Mouse (Mus musculus) midbrain, embryonic 15.5 days (tissue): ENCODE measurements around the gene Dip2b. TPM values are rescaled to one million over a fixed set of nuclear protein-coding genes. Genes with fewer than 3 reads are reported as not detected.

Experiments
- ATAC-seq: fragments of 200-750 bp; cut with Nextera tagmentation; replicated peaks from 2 replicates; pipeline ENCODE4 v1.8.0; 2017; ENCODE audit warnings: moderate TSS enrichment
- H3K27ac ChIP-seq: fragments of 300-500 bp; sonication (generic); 2 replicates; pipeline ENCODE4 v1.5.1; 2015; ENCODE audit warnings: mild to moderate bottlenecking, inconsistent platforms
- H3K27me3 ChIP-seq: fragments of 300-500 bp; sonication (generic); replicated peaks from 2 replicates; pipeline ENCODE4 v1.6.1; 2015; ENCODE audit warnings: inconsistent platforms
- H3K36me3 ChIP-seq: fragments of 300-500 bp; sonication (generic); replicated peaks from 2 replicates; pipeline ENCODE4 v1.6.1; 2015; ENCODE audit warnings: inconsistent platforms
- H3K4me1 ChIP-seq: fragments of 300-500 bp; sonication (generic); 2 replicates; pipeline ENCODE4 v1.6.1; 2015; ENCODE audit warnings: inconsistent platforms
- H3K4me2 ChIP-seq: fragments of 300-500 bp; sonication (generic); 2 replicates; pipeline ENCODE4 v1.6.1; 2015; ENCODE audit warnings: inconsistent platforms, mild to moderate bottlenecking, moderate library complexity
- H3K4me3 ChIP-seq: fragments of 300-500 bp; sonication (generic); 2 replicates; pipeline ENCODE4 v1.5.1; 2015; ENCODE audit warnings: mild to moderate bottlenecking, inconsistent platforms
- H3K9ac ChIP-seq: fragments of 300-500 bp; sonication (generic); 2 replicates; pipeline ENCODE4 v1.6.1; 2015; ENCODE audit warnings: mild to moderate bottlenecking, inconsistent platforms
- H3K9me3 ChIP-seq: fragments of 300-500 bp; sonication (generic); 2 replicates; pipeline ENCODE4 v1.6.1; 2016; ENCODE audit warnings: inconsistent platforms
- WGBS: fragments of 180-500 bp; shearing (Covaris S2); methylation state at CpG from one replicate; pipeline ENCODE4 v1.1.7; 2015; ENCODE audit warnings: mixed read lengths; 5-methylcytosine and 5-hydroxymethylcytosine counted together
- polyA plus RNA-seq: library from polyadenylated mRNA; unstranded; fragments of >200 nt; fragmentation: Nextera tagmentation; extraction: Ambion mirVana; gene quantifications from 2 replicates; pipeline ENCODE4 v1.2.1, GENCODE M21; 2015

Gene Dip2b
- polyA plus RNA-seq, 1 experiment from 2014 or later = 20.2 TPM

DNA sequence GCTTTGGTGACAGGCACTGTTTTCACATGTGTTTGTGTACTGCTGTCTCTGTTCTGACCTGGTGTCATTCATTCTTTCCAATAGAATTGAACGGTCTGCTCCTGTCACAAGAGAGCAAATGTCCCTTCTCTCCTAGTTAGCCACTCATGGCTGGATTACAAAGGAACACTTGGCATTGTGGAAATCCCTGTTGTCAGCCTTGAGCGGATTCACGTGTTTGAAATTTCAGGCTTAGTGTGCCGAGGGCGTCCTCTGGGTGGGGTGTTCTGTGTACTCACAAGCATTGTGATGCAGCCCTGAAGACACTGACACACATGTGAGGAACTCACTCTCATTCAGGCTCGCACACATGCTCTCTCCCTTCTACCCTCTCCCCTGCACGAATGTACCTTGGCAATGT, 61.9 kb downstream of the Dip2b start:
- Histone ChIP-seq H3K4me3 (no peak overlapping the region), H3K9ac (no peak overlapping the region), H3K36me3 (no peaks in the 10 kb centered on the region), H3K4me2 (no peak overlapping the region), H3K4me1 (peaks cover 9% of the 10 kb centered on the region; the same call in 1 of the 2 replicates), H3K27ac (no peak overlapping the region), H3K27me3 (no peaks in the 10 kb centered on the region), H3K9me3 (no peaks in the 10 kb centered on the region)
- no peak for ATAC-seq
- 58% methylated on average over 7 of the region's 7 CpGs for WGBS

DNA sequence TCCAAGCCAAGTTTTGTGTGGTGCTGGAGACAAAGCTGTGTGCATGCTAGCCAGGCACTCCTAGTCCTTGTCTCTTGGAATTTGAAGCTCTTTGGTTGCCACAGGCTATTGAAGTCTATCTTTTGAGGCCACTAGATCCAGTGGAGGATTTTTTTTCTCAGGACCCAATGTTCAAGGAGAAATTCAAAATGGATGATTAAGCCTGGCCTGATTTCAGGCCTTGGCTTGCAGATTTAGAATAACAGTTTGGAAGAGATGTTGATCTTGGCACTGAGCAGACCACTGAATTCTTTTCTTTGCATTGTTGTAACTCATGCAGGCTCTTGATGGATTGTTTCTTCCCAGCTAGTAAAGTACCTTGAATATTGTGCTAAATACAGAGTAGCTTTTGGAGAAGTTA, 62.7 kb downstream of the Dip2b start:
- H3K4me1 ChIP-seq = peaks cover 9% of the 10 kb centered on the region; the same call in 1 of the 2 replicates
- H3K9ac ChIP-seq = no peak overlapping the region
- no peak for ATAC-seq
- no peaks in the 10 kb centered on the region for H3K36me3 ChIP-seq
- no peak overlapping the region for H3K4me2 ChIP-seq
- H3K9me3 ChIP-seq = no peaks in the 10 kb centered on the region
- H3K27ac ChIP-seq = no peak overlapping the region
- H3K27me3 ChIP-seq = no peaks in the 10 kb centered on the region
- no peak overlapping the region for H3K4me3 ChIP-seq

DNA sequence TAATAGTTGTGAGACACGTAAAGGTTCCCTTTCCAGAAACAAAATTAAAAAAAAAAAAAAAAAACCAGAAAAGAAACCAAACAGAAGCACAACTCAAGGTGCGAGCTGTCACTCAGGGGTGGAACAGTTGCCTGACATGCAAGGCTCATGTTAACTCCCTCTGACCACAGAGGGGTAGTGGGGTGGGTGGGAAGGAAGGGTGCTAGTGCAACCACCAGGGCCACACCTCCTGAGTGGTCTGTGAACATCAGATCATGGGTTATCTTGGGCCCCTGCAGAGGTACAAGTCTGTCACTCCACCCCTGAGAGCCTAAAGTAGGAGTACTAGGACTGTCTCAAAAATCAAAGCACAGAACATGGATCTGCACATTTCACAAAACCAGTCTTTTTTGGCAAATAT, 65.7 kb downstream of the Dip2b start:
- H3K36me3 ChIP-seq = no peaks in the 10 kb centered on the region
- H3K9ac ChIP-seq = no peak overlapping the region
- 95% methylated on average over 2 of the region's 2 CpGs for WGBS
- H3K4me2 ChIP-seq = no peak overlapping the region
- no peak overlapping the region for H3K4me3 ChIP-seq
- no peaks in the 10 kb centered on the region for H3K27me3 ChIP-seq
- H3K27ac ChIP-seq = no peak overlapping the region
- H3K9me3 ChIP-seq = no peaks in the 10 kb centered on the region
- no peak for ATAC-seq
- peaks cover 9% of the 10 kb centered on the region; the same call in 1 of the 2 replicates for H3K4me1 ChIP-seq

DNA sequence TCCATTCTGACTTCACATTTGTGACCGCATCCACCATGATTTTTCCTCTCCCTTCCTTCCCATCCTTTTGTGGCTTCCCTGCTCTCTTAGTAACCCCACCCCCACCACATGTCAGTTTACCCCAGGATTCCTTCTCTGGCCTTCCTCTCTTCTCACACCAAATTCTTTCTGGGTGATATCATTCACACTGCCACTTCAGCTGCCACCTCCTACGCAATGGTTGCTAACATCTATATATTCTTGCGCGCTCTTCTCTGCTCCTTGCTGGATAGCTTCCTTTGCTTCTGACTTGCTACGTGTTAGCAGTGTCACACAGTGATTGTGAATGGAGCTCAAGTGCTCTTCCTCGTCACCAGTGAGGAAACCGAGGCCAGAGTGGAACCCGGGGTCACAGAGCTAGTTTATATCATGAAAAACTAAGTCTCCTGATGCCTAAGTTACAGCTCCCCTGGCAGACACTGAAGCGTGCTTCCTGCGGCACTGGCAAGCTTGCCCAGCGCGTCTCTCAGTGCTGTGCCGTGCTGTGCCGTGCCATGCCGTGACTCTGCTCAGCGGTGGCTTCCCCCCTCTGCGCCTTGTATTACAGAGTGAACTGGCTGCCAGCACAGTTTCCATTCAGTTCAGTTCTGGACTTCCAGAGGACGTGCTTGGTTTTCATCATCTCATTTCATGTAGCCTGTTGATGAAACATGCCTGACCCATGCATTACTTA, 69.8 kb downstream of the Dip2b start:
- no peaks in the 10 kb centered on the region for H3K36me3 ChIP-seq
- peaks cover 11% of the 10 kb centered on the region; the same call in 1 of the 2 replicates for H3K4me1 ChIP-seq
- no peaks in the 10 kb centered on the region for H3K9me3 ChIP-seq
- H3K4me2 ChIP-seq = no peak overlapping the region
- no peak overlapping the region for H3K27ac ChIP-seq
- H3K4me3 ChIP-seq = no peak overlapping the region
- WGBS = 88% methylated on average over 18 of the region's 18 CpGs
- ATAC-seq = no peak
- H3K9ac ChIP-seq = no peak overlapping the region
- no peaks in the 10 kb centered on the region for H3K27me3 ChIP-seq

DNA sequence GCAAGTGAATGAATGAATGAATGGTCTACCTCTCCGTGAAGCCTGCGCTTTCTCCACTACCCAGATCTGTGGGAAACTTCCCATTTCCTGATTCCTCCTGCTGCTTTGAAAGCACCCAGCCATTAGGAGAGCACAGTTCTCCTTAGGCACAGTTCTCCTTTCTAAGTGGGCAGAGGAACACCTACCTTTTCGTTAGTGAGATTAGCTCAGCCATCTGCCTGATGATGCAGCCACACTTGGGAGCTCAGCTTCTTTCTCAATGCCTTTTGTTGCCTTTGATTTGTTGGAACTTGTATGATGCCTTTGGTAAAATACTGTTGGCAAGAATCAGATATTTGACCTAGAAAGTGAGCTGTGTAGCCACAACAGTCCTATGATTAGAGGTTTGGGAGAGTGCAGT, 71.5 kb downstream of the Dip2b start:
- H3K9me3 ChIP-seq = no peaks in the 10 kb centered on the region
- H3K4me1 ChIP-seq = peaks cover 11% of the 10 kb centered on the region; the same call in 1 of the 2 replicates
- H3K27ac ChIP-seq = no peak overlapping the region
- H3K4me2 ChIP-seq = no peak overlapping the region
- no peak for ATAC-seq
- WGBS = 70% methylated on average over 3 of the region's 3 CpGs
- no peaks in the 10 kb centered on the region for H3K27me3 ChIP-seq
- H3K36me3 ChIP-seq = no peaks in the 10 kb centered on the region
- no peak overlapping the region for H3K4me3 ChIP-seq
- no peak overlapping the region for H3K9ac ChIP-seq

DNA sequence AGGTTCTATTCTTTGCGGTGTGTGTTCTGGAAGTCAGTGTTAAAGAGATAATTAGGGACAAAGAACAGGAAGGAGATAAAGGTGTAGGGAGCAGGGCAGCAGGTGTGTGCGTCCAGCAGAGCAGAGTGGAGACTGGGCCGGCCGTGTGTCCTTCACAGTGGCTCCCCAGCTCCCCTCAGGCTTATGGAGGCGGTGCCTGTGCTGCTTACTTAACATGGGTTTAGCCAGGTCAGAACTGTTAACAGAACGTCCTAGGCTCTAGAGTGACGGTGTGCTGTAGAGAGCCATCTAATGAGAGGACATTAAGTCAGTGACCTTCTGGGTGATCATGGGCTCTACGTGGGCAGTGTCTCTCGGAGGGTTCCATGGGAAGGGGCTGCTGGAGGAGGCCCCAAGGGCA, 73.4 kb downstream of the Dip2b start:
- Histone ChIP-seq H3K9ac (no peak overlapping the region), H3K4me2 (no peak overlapping the region), H3K36me3 (no peaks in the 10 kb centered on the region), H3K4me3 (no peak overlapping the region), H3K4me1 (peaks cover 11% of the 10 kb centered on the region; the same call in 1 of the 2 replicates), H3K9me3 (no peaks in the 10 kb centered on the region), H3K27me3 (no peaks in the 10 kb centered on the region), H3K27ac (no peak overlapping the region)
- ATAC-seq = no peak
- 71% methylated on average over 9 of the region's 9 CpGs for WGBS

DNA sequence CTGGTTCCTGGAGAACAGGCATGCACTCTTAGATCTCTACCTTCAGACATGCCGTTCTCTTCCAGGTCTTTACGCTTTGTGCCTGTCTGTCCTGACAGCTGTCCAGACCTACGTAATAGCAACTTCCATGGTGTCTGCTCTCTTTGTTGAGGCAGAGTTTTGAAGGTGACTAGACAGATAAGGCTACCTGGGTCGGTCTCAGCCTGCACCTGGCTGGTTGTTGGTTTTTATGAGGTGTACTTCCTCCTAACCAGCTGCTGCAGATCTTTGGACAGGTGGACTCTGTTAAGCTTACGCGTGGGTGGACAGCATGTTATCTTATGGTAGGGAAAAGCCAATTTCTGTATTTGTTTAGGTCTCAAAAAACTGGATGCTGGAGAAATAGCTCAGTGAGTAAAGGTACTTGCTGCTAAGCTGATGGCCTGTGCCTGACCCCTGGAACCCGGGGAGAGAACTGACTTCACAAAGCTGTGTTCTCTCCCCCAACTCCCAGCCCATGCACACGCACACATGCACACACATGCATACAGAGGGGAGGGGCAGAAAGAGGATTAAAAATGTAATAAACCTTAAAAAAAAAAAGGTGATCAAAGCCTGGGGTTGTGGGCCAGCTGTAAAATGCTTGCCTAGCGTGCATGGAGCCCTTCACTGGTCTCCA, 74.0 kb downstream of the Dip2b start:
- no peaks in the 10 kb centered on the region for H3K9me3 ChIP-seq
- 86% methylated on average over 9 of the region's 9 CpGs for WGBS
- no peak for ATAC-seq
- no peaks in the 10 kb centered on the region for H3K36me3 ChIP-seq
- H3K4me2 ChIP-seq = no peak overlapping the region
- no peak overlapping the region for H3K27ac ChIP-seq
- peaks cover 11% of the 10 kb centered on the region; the same call in 1 of the 2 replicates for H3K4me1 ChIP-seq
- no peak overlapping the region for H3K9ac ChIP-seq
- H3K4me3 ChIP-seq = no peak overlapping the region
- H3K27me3 ChIP-seq = no peaks in the 10 kb centered on the region

DNA sequence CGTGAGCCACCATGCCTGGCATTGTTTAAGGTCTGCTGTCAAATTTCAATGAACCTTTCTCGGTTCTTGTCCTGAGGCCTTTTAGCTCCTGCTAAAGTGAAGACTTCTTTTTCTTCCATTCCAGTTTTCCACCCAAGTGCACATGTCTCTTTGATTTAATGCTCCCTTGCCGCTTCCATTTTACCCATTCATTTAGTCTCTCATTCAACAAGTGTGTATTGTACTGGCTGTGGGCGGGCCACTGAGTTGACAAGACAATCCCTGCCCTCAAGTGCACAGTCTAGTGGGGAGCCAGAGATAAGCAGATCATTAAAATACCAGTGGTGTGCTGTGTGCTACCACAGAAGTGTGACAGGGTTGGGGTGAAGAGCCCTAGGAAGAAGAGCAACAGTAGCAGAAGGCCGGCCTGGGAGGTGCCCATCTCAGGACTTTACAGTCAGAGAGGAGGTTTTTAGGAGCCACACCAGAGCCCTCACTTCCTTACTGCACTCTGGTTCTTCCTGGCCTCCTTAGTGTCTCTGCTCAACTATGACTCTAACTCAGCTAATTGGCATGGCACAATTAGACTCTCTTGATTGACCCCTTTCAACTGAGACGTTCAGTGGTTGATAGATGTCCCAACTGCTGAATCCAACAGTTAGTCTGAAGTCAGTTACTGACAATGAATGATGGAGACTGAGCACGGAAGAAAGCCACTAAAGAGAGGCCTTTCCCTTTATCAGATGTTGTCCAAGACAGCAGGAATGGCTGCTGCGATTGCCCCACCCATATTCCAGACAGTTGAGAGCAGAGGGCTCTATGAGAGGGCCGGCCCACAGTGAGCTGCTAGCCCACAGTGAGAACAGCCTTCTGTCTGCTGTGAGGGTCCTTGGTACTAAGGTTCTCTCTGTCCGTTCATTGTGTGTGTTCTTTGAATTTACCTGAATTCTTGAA, 75.1 kb downstream of the Dip2b start:
- Histone ChIP-seq H3K4me2 (no peak overlapping the region), H3K36me3 (peaks cover 3% of the 10 kb centered on the region; the same call in 1 of the 2 replicates), H3K27me3 (no peaks in the 10 kb centered on the region), H3K9me3 (no peaks in the 10 kb centered on the region), H3K27ac (no peak overlapping the region), H3K9ac (no peak overlapping the region), H3K4me3 (no peak overlapping the region), H3K4me1 (peaks cover 11% of the 10 kb centered on the region; the same call in 1 of the 2 replicates)
- WGBS = 44% methylated on average over 10 of the region's 10 CpGs
- ATAC-seq = no peak

DNA sequence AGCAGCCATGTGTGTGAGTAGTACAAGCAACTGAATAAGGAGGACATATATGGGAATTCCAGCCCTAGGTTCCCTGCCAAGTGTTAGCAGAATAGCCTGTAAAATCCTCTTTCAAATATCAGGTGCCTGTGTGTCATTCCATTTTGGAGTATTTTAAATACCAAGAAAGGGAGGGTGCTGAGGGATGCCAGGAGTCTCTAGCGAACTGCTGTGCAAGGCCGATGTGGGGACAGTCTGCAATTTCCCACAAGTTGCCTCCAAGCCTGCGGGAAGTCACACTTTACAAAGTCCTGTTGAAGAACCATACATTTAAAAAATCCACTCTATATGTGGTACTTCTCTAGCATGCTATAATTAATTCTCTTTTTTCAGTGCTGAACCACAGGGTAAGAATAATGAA, 77.0 kb downstream of the Dip2b start:
- no peak overlapping the region for H3K4me3 ChIP-seq
- peaks cover 7% of the 10 kb centered on the region; the same call in 1 of the 2 replicates for H3K4me1 ChIP-seq
- no peak overlapping the region for H3K9ac ChIP-seq
- no peaks in the 10 kb centered on the region for H3K9me3 ChIP-seq
- H3K4me2 ChIP-seq = no peak overlapping the region
- no peak overlapping the region for H3K27ac ChIP-seq
- no peaks in the 10 kb centered on the region for H3K27me3 ChIP-seq
- ATAC-seq = no peak
- 96% methylated on average over 3 of the region's 3 CpGs for WGBS
- peaks cover 3% of the 10 kb centered on the region; the same call in 1 of the 2 replicates for H3K36me3 ChIP-seq

DNA sequence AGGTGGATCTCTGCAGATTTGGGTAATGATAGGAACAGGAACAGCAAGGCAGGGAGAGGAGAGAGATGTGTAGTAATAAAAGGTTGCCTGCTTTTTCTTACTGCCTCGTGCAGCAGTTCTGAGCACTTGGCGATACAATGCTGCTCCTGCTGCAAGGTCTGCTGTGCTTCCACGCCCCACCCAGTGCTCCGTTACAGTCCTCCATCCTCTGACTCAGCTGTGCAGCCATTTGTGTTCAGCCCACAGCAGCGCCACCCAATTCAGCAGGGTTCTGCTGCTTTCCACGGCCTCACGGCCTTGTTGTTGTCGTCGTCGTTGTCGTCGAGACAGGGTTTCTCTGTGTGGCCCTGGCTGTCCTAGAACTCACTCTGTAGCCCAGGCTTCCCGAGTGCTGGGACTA, 77.9 kb downstream of the Dip2b start:
- H3K4me3 ChIP-seq = no peak overlapping the region
- H3K4me2 ChIP-seq = no peak overlapping the region
- H3K9ac ChIP-seq = no peak overlapping the region
- H3K27ac ChIP-seq = no peak overlapping the region
- H3K36me3 ChIP-seq = peaks cover 3% of the 10 kb centered on the region; the same call in 1 of the 2 replicates
- ATAC-seq = no peak
- H3K9me3 ChIP-seq = no peaks in the 10 kb centered on the region
- H3K27me3 ChIP-seq = no peaks in the 10 kb centered on the region
- peaks cover 7% of the 10 kb centered on the region; the same call in 1 of the 2 replicates for H3K4me1 ChIP-seq
- 90% methylated on average over 13 of the region's 13 CpGs for WGBS

DNA sequence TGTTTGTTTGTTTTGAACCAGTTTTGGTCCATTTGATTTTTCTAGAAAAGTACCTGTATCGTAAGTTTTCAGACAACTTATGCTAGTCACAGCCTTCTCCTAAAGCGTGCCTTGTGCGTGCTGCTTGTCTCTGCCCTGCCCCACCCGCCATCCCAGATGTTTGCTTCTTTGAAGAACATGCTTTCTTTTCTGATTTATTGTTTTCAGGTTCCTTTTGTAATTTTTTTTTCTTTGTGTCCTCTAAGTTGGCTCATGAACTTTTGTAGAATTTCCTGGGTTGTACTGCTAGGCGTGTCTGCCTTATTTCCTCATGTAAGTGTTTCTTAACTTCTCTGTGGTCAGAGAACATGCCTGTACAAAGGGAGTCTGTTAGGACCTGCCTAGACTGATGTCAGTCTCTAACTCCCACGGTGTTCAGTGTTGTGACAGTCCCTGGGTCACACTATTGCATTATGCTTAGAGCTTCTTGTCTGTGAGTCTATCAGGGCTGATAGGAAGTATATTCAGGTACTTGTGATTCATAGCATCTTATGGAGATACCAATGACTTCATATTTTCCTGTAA, 80.8 kb downstream of the Dip2b start:
- WGBS = 90% methylated on average over 6 of the region's 6 CpGs
- no peaks in the 10 kb centered on the region for H3K4me1 ChIP-seq
- ATAC-seq = no peak

DNA sequence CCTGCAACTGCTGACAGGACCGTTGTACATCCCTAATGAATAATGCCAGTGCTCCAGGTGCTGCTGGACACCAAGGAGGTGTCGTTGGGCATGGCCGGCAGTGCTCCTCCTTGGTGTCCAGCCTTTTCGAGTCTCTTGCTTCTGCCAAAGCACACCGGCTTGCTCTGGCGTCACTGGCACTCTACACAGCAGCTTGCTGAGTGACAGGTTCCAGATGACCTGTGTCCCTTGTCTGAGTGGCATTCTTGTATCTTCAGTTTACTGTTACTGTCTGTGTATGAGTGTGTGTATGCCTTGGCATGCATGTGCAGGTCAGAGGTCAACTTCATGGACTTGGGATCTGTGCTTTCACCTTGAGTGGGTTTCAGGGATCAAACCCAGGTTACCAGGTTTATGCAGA, 83.0 kb downstream of the Dip2b start:
- Histone ChIP-seq H3K9me3 (no peaks in the 10 kb centered on the region), H3K4me3 (no peak overlapping the region), H3K9ac (no peak overlapping the region), H3K27me3 (no peaks in the 10 kb centered on the region), H3K36me3 (peaks cover 3% of the 10 kb centered on the region; the same call in 1 of the 2 replicates), H3K4me2 (no peak overlapping the region), H3K4me1 (peaks cover 4% of the 10 kb centered on the region), H3K27ac (no peak overlapping the region)
- ATAC-seq = no peak
- 95% methylated on average over 6 of the region's 6 CpGs for whole genome bisulfite sequencing

More for the DNA sequence above, 80.8 kb downstream of the Dip2b start:
- H3K4me3 ChIP-seq = no peak overlapping the region
- H3K9ac ChIP-seq = no peak overlapping the region
- no peaks in the 10 kb centered on the region for H3K27me3 ChIP-seq
- H3K27ac ChIP-seq = no peak overlapping the region
- H3K36me3 ChIP-seq = peaks cover 3% of the 10 kb centered on the region; the same call in 1 of the 2 replicates
- H3K9me3 ChIP-seq = no peaks in the 10 kb centered on the region
- no peak overlapping the region for H3K4me2 ChIP-seq
